Mouse (Mus musculus): ENCODE data around the gene Ankrd27.

- no peak for TF ChIP-seq GATA1 (IDR thresholded peaks at IDR 0.05; ENCODE audit: low read length)
- no peak for TF ChIP-seq TAL1 (IDR thresholded peaks at IDR 0.05; ENCODE audit: low read length)
Measured at GRCm38 (mm10) chr7:35636229-35636628, 50.2 kb downstream of the Ankrd27 start.
